Mouse (Mus musculus): ENCODE data around the gene Lmx1b.

DNA sequence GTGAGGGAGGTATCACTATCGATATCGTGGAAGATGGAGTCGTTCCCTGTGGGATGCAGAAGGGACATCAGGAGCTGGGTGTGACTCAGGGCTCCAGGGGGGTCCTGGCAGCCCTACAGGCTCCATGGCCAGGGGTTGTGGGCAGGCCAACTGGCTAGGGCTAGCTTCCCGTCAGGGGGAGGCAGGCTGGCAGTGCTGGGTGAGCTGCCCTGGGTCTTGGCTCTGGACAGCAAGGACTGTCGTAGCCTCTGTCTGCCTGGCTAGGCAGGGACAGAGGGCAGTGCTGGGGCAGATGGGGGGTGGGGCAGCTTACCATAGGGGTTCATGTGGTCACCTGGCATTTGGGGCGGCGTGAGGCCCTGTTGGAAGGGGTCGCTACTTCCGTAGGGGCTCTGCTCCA, 75.6 kb downstream of the Lmx1b start:
- no peak for TF ChIP-seq MAFK (IDR thresholded peaks at IDR 0.05; ENCODE audit: insufficient replicate concordance, low read length)
- TF ChIP-seq MAZ (IDR thresholded peaks at IDR 0.05; ENCODE audit: low read depth, low read length) = no peak
- no peak for TF ChIP-seq RAD21 (IDR thresholded peaks at IDR 0.05; ENCODE audit: low read depth, low read length)
- no peak for TF ChIP-seq CTCF (conservative IDR thresholded peaks at IDR 0.05 in 1 of 2, IDR thresholded peaks at IDR 0.05 in 1 of 2; ENCODE audit: low read depth in 2 of 2, low read length in 2 of 2)
- TF ChIP-seq SMC3 (IDR thresholded peaks at IDR 0.05; ENCODE audit: low read depth, low read length) = no peak
- TF ChIP-seq ZC3H11A (IDR thresholded peaks at IDR 0.05; ENCODE audit: low read depth, low read length) = no peak
- TF ChIP-seq MAX (IDR thresholded peaks at IDR 0.05; ENCODE audit: low read length) = no peak
- no peak for TF ChIP-seq HCFC1 (IDR thresholded peaks at IDR 0.05; ENCODE audit: low read depth, low read length)
